Mouse (Mus musculus) cerebellum, adult 2 months (tissue): ENCODE results near the gene Sfmbt2.

Experiments
- CTCF ChIP-seq: fragments of 200-500 bp; IDR thresholded peaks from 2 replicates; pipeline ENCODE4 v1.5.1; 2011; ENCODE audit warnings: low read depth, mild to moderate bottlenecking, control low read depth, low read length, moderate library complexity, borderline replicate concordance; ENCODE audit not compliant: insufficient read depth
- POLR2A ChIP-seq: fragments of 200-500 bp; IDR thresholded peaks from 2 replicates; pipeline ENCODE4 v1.6.1; 2011; ENCODE audit warnings: low read length, control low read depth, borderline replicate concordance; ENCODE audit not compliant: insufficient read depth

GRCm38 (mm10) chr2:10340022-10340421 lies 30.3 kb upstream of the Sfmbt2 start:
- TF ChIP-seq POLR2A (no peak), CTCF (no peak)
